Mouse (Mus musculus): ENCODE results near the gene Nr2c2. TPM values are rescaled to one million over a fixed set of nuclear protein-coding genes. Genes with fewer than 3 reads are reported as not detected.
"Not testable (repeated sequence)": the region's sequence is repeated elsewhere in the genome, so short reads cannot be mapped to it uniquely, and the experiment has no call there.

Gene Nr2c2
- polyA plus RNA-seq, 1 experiment from 2014 or later, result 30.1 TPM

GRCm38 (mm10) chr6:92067146-92067790 is 23.9 kb upstream of the Nr2c2 start:
- peak; percentile 74 for ATAC-seq (ENCODE audit: low FRiP score, low TSS enrichment)

DNA sequence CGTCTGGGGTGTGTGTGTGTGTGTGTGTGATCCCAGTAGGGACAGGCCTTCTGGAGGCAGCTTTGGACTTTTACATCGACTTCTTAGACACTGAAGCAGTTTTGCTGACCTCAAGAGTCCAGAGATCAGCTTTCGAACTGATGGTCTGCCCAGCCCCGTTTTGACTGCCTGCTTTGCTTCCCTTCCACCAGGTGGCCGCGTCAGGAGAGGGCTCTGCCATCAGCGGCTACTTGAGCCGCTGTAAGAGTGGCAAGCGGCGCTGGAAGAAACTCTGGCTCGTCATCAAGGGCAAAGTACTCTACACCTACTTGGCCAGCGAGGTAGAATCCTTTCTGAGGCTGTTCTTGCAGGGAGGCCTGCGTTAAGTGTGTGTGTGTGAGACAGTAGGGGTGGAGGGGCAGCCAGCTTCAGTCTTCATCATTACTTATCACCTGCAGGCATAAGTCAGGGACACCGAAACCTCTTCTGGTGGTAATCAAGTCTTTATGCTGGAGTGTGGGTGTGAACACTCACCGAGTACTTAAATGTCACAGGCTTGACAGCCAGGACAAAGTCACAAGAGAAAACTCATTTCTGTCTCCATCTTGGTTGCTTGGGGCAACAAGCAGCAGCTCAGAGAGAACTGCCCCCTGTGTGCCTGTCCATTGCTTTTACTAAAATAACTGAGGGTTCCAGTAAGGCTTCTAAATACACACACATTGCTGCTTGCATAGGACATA is 19.9 kb upstream of the Nr2c2 start:
- Histone ChIP-seq H3K9ac (replicated peaks; ENCODE audit: low read length) (no peak overlapping the region), H3K9me3 (ENCODE audit: control insufficient read depth, low read length) (no peaks in the 10 kb centered on the region), H3K27me3 (ENCODE audit: control insufficient read depth, insufficient read depth, low read length) (no peaks in the 10 kb centered on the region), H3K4me3 (replicated peaks; ENCODE audit: low read depth, low read length) (no peak overlapping the region), H3K27ac (replicated peaks; ENCODE audit: low read depth, low read length) (no peak overlapping the region), H3K4me2 (ENCODE audit: low read length) (no peak overlapping the region), H3K36me3 (ENCODE audit: control insufficient read depth, insufficient read depth, low read length) (no peaks in the 10 kb centered on the region), H3K4me1 (ENCODE audit: control insufficient read depth, insufficient read depth, low read length) (no peaks in the 10 kb centered on the region)
- WGBS, result 50% methylated on average over 15 of the region's 15 CpGs
- peak; percentile 19 for DNase-seq
- ATAC-seq (ENCODE audit: low FRiP score, low TSS enrichment), result no peak

More at GRCm38 (mm10) chr6:92067146-92067790, 23.9 kb upstream of the Nr2c2 start:
- no peaks in the 10 kb centered on the region for H3K36me3 ChIP-seq (ENCODE audit: control insufficient read depth, insufficient read depth, low read length)
- H3K4me2 ChIP-seq (ENCODE audit: low read length), result no peak overlapping the region
- H3K4me3 ChIP-seq (replicated peaks; ENCODE audit: low read depth, low read length), result no peak overlapping the region
- H3K27me3 ChIP-seq (ENCODE audit: control insufficient read depth, insufficient read depth, low read length), result no peaks in the 10 kb centered on the region
- no peak overlapping the region for H3K9ac ChIP-seq (replicated peaks; ENCODE audit: low read length)
- DNase-seq, result peak; percentile 90
- no peaks in the 10 kb centered on the region for H3K9me3 ChIP-seq (ENCODE audit: control insufficient read depth, low read length)
- no peaks in the 10 kb centered on the region for H3K4me1 ChIP-seq (ENCODE audit: control insufficient read depth, insufficient read depth, low read length)
- 28% methylated on average over 16 of the region's 16 CpGs for WGBS
- H3K27ac ChIP-seq (replicated peaks; ENCODE audit: low read depth, low read length), result no peak overlapping the region

GRCm38 (mm10) chr6:92080730-92081129 is 10.5 kb upstream of the Nr2c2 start:
- H3K4me2 ChIP-seq (ENCODE audit: low read length), result no peak overlapping the region
- H3K4me1 ChIP-seq (ENCODE audit: control insufficient read depth, insufficient read depth, low read length), result no peaks in the 10 kb centered on the region
- H3K27ac ChIP-seq (replicated peaks; ENCODE audit: low read depth, low read length), result no peak overlapping the region
- H3K36me3 ChIP-seq (ENCODE audit: control insufficient read depth, insufficient read depth, low read length), result no peaks in the 10 kb centered on the region
- H3K4me3 ChIP-seq (replicated peaks; ENCODE audit: low read depth, low read length), result no peak overlapping the region
- ATAC-seq (ENCODE audit: low FRiP score, low TSS enrichment), result no peak
- no peak overlapping the region for H3K9ac ChIP-seq (replicated peaks; ENCODE audit: low read length)
- DNase-seq, result no peak
- 94% methylated on average over 2 of the region's 2 CpGs for WGBS
- no peaks in the 10 kb centered on the region for H3K27me3 ChIP-seq (ENCODE audit: control insufficient read depth, insufficient read depth, low read length)
- H3K9me3 ChIP-seq (ENCODE audit: control insufficient read depth, low read length), result no peaks in the 10 kb centered on the region

- Histone ChIP-seq H3K9ac (replicated peaks; ENCODE audit: low read length) (no peak overlapping the region), H3K4me3 (replicated peaks; ENCODE audit: low read depth, low read length) (no peak overlapping the region), H3K36me3 (ENCODE audit: control insufficient read depth, insufficient read depth, low read length) (no peaks in the 10 kb centered on the region), H3K4me2 (ENCODE audit: low read length) (no peak overlapping the region), H3K27ac (replicated peaks; ENCODE audit: low read depth, low read length) (no peak overlapping the region), H3K27me3 (ENCODE audit: control insufficient read depth, insufficient read depth, low read length) (no peaks in the 10 kb centered on the region), H3K9me3 (ENCODE audit: control insufficient read depth, low read length) (no peaks in the 10 kb centered on the region), H3K4me1 (ENCODE audit: control insufficient read depth, insufficient read depth, low read length) (no peaks in the 10 kb centered on the region)
- ATAC-seq (ENCODE audit: low FRiP score, low TSS enrichment) (no peak), DNase-seq (no peak)
- 84% methylated on average over 4 of the region's 4 CpGs for WGBS
These were observed 8.4 kb upstream of the Nr2c2 start for GRCm38 (mm10) chr6:92082756-92083155.

DNA sequence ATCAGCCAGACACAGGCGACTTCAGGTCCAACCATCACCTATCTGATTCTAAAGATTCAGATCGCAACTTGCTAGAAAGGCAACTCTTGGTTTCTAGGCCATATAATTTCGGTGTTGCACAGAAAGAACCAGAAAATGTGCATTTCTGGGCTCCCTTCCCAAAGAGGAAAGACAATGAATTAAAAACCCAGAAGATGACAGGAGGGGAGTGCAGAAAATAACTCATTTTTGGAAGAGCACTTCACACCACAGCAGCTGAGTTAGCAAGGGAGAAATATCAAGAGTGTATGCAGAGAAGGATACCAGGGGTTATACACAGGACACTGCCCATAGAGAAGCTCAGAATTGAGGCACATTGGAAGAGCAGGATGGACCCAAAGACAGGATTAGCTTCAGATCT is 6.3 kb upstream of the Nr2c2 start:
- ATAC-seq (ENCODE audit: low FRiP score, low TSS enrichment) (no peak), DNase-seq (no peak)
- H3K4me1 ChIP-seq (ENCODE audit: control insufficient read depth, insufficient read depth, low read length), result peaks cover under 1% of the 10 kb centered on the region; the same call in 1 of the 2 replicates
- no peaks in the 10 kb centered on the region for H3K9me3 ChIP-seq (ENCODE audit: control insufficient read depth, low read length)
- no peak overlapping the region for H3K9ac ChIP-seq (replicated peaks; ENCODE audit: low read length)
- no peak overlapping the region for H3K4me2 ChIP-seq (ENCODE audit: low read length)
- no peaks in the 10 kb centered on the region for H3K36me3 ChIP-seq (ENCODE audit: control insufficient read depth, insufficient read depth, low read length)
- 87% methylated on average over 3 of the region's 3 CpGs for whole genome bisulfite sequencing
- no peak overlapping the region for H3K27ac ChIP-seq (replicated peaks; ENCODE audit: low read depth, low read length)
- no peaks in the 10 kb centered on the region for H3K27me3 ChIP-seq (ENCODE audit: control insufficient read depth, insufficient read depth, low read length)
- no peak overlapping the region for H3K4me3 ChIP-seq (replicated peaks; ENCODE audit: low read depth, low read length)

GRCm38 (mm10) chr6:92089141-92089540 is 2.0 kb upstream of the Nr2c2 start:
- not testable (repeated sequence) for H3K27ac ChIP-seq (replicated peaks; ENCODE audit: low read depth, low read length); H3K9ac ChIP-seq (replicated peaks; ENCODE audit: low read length); H3K9me3 ChIP-seq (ENCODE audit: control insufficient read depth, low read length); H3K4me3 ChIP-seq (replicated peaks; ENCODE audit: low read depth, low read length); H3K27me3 ChIP-seq (ENCODE audit: control insufficient read depth, insufficient read depth, low read length); ATAC-seq (ENCODE audit: low FRiP score, low TSS enrichment); DNase-seq; H3K4me2 ChIP-seq (ENCODE audit: low read length); H3K36me3 ChIP-seq (ENCODE audit: control insufficient read depth, insufficient read depth, low read length)
- WGBS, result 89% methylated on average over 7 of the region's 7 CpGs
- H3K4me1 ChIP-seq (ENCODE audit: control insufficient read depth, insufficient read depth, low read length), result peaks cover 22% of the 10 kb centered on the region

- no peak overlapping the region for H3K27ac ChIP-seq (replicated peaks; ENCODE audit: low read depth, low read length)
- no peak overlapping the region for H3K9ac ChIP-seq (replicated peaks; ENCODE audit: low read length)
- no peaks in the 10 kb centered on the region for H3K36me3 ChIP-seq (ENCODE audit: control insufficient read depth, insufficient read depth, low read length)
- peak overlapping the region; percentile 74 for H3K4me2 ChIP-seq (ENCODE audit: low read length)
- peaks cover 29% of the 10 kb centered on the region for H3K4me1 ChIP-seq (ENCODE audit: control insufficient read depth, insufficient read depth, low read length)
- H3K27me3 ChIP-seq (ENCODE audit: control insufficient read depth, insufficient read depth, low read length), result no peaks in the 10 kb centered on the region
- H3K4me3 ChIP-seq (replicated peaks; ENCODE audit: low read depth, low read length), result no peak overlapping the region
- DNase-seq (no peak), ATAC-seq (ENCODE audit: low FRiP score, low TSS enrichment) (no peak)
- WGBS, result 90% methylated on average over 4 of the region's 4 CpGs
- H3K9me3 ChIP-seq (ENCODE audit: control insufficient read depth, low read length), result no peaks in the 10 kb centered on the region
These were observed 1.2 kb upstream of the Nr2c2 start for GRCm38 (mm10) chr6:92089982-92090381.

GRCm38 (mm10) chr6:92090497-92090896 is 693 bp upstream of the Nr2c2 start:
- DNase-seq (no peak), ATAC-seq (ENCODE audit: low FRiP score, low TSS enrichment) (no peak)
- Histone ChIP-seq H3K9ac (replicated peaks; ENCODE audit: low read length) (peak overlapping the region; percentile 95), H3K36me3 (ENCODE audit: control insufficient read depth, insufficient read depth, low read length) (no peaks in the 10 kb centered on the region), H3K27me3 (ENCODE audit: control insufficient read depth, insufficient read depth, low read length) (no peaks in the 10 kb centered on the region), H3K9me3 (ENCODE audit: control insufficient read depth, low read length) (no peaks in the 10 kb centered on the region), H3K4me3 (replicated peaks; ENCODE audit: low read depth, low read length) (peak overlapping the region; percentile 89), H3K27ac (replicated peaks; ENCODE audit: low read depth, low read length) (peak overlapping the region; percentile 98), H3K4me1 (ENCODE audit: control insufficient read depth, insufficient read depth, low read length) (peaks cover 29% of the 10 kb centered on the region), H3K4me2 (ENCODE audit: low read length) (peak overlapping the region; percentile 74)
- 1% methylated on average over 4 of the region's 4 CpGs for WGBS
